Comparison of ENCODE assay signal across 1 mouse cellular context in genomic region chr5:136142746-136143145, GRCm38 (mm10).
TF ChIP-seq lines count a peak whose summit lies in the region.

No protein-coding gene starts in this region.

TF ChIP-seq in MEL, 35 proteins besides CTCF, POLR2A, EP300 and RAD21:
- TF ChIP-seq GATA1 (IDR thresholded peaks at IDR 0.05; ENCODE audit: low read depth, low read length) (no peak), SMC3 (IDR thresholded peaks at IDR 0.05; ENCODE audit: low read depth, low read length) (peak; percentile 41), E2F4 (IDR thresholded peaks at IDR 0.05; ENCODE audit: borderline replicate concordance, low read depth, low read length) (no peak), SIN3A (IDR thresholded peaks at IDR 0.05; ENCODE audit: low read length) (no peak), MYB (IDR thresholded peaks at IDR 0.05; ENCODE audit: low read depth, low read length) (no peak)
